Mouse (Mus musculus): ENCODE results near the gene Plcb1.
A peak's percentile ranks its signal among the peaks of the same experiment; 100 is the strongest.

The Plcb1 gene

GRCm38 (mm10) chr2:134785970-134786855, at the start of gene Plcb1:
TSS of gene Plcb1 (plus strand) at chr2:134786067.
- peak; percentile 94 to 95 for DNase-seq (ENCODE audit: low spot score in 2 of 2)

DNA sequence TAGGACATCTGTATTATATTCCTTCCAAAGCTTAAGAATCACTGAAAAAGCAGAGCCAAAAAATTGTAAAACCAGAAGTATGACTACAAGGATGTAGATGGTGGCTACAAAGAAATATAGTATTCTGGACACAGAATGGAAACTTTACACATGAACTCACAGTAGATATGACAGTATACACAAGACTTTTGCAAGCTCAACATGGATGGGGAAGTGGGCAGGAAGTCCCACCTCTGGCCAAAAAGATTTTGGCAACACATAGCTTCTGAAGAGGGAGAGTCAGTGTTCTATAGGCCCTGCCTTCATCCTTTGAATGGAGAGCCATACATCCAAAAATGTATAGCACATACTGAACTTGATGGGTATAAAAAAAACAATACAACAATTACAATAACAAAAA, 30.3 kb upstream of the Plcb1 start:
- no peak for DNase-seq (ENCODE audit: low spot score in 2 of 2)

GRCm38 (mm10) chr2:134756086-134756485, 29.8 kb upstream of the Plcb1 start:
- no peak for DNase-seq (ENCODE audit: low spot score in 2 of 2)

DNA sequence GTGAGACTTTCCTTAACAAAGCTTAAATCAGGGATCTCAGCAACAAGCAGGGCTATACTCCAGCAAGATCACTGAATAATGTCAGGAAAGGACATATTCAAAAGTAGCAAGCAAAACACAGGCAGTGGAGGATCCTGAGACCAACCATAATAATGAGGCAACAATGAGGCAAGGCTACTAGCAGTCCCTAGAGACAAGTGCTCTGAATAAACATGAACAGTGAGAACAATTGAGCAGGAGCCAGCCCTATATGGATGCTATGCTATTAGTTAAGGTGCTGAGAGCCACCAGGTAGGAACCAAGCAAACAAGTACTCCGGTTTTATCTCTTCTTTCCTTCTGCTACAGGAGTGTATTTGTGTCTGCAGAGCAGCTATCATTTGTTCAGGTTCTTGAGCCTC, 24.8 kb upstream of the Plcb1 start:
- DNase-seq (ENCODE audit: low spot score in 2 of 2), result no peak

DNA sequence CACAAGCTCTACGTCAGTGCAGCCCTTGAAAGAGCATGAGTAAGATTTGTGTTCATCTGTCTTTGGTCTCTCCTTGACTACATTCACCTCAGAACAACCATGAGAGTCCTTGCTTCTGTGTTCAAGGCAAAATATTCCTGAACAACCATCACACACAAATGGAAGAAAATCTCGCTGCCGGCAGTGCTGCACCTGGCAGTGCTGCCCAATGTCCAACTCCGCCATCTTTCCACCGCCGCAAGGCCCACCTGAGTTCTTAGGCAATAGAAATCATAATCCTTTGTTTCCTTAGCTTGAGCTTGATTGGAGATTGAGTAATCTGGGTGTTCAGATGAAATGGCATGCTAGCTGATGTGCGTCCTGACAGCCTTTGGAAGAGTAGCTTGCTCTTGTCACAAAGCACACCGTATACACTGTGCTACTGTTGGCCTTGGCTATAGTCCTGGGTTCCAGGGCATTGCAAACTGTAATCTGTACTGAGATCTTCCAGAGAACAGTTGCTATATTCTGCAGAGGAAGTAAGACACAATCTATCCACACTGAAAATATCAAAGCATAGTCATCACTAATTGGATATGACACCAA, 22.4 kb upstream of the Plcb1 start:
- DNase-seq (ENCODE audit: low spot score in 2 of 2), result no peak

DNA sequence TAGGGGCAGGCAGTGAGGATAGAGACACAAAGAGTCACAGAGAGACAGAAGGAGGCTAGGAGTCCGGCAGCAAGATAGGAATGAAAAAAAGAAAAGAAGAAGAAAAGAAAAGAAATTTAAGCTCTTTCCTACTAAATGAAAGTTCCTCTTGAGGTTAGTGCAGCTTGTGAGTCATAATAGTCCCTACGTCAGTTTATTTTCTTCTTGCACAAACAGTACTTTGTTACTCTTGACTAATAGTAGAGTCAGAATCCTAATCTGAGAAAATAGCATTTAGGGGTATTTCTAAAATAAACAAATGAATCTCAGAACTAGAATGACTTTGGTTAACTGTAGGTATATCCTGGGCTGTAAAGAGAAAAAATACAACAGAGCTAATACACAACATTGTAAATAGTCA, 21.4 kb upstream of the Plcb1 start:
- no peak for DNase-seq (ENCODE audit: low spot score in 2 of 2)

- DNase-seq (ENCODE audit: low spot score in 2 of 2), result peak; percentile 47 to 76
These were observed 6.0 kb upstream of the Plcb1 start for GRCm38 (mm10) chr2:134779826-134780225.

- no peak for DNase-seq (ENCODE audit: low spot score in 2 of 2)
These were observed 5.6 kb upstream of the Plcb1 start for GRCm38 (mm10) chr2:134780316-134780715.

- DNase-seq (ENCODE audit: low spot score in 2 of 2), result peak in 1 of 2 experiments; percentile 25
These were observed 986 bp downstream of the Plcb1 start for GRCm38 (mm10) chr2:134786856-134787250.

DNA sequence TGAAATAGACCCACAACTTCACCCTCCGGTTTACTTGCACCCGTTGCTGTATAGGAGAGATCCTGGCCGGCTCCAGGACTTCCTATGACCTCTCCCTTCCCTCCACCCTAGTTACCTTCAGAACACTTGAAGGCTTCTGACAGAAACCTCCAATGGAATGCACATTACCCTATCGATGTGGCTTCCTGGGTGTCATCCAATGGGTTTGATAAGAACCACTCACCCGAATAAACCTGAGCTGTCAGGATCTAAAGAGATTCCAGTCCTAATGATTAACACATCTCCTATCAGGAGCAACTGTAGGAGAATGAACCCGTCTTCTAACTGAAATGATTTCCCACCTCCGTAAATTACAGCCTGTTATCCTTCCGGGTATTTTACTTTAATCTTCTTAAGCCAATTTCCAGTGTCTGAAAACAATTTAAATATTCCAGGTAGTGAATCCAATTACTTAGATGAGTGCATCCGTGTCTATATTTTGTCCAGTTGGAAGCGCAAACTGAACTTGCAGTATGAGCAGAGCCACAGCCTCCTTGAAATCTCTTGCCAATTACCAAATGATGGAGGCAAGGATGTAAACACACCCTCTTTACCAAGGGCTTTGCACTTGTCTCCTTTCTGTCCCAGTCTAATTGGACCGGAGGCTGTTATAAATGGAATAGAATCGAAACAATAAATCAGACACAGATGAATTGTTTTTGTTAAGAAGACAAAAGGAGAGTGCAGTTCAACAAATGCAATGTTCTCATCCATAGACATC, 1.6 kb downstream of the Plcb1 start:
- DNase-seq (ENCODE audit: low spot score in 2 of 2), result no peak

GRCm38 (mm10) chr2:134792926-134793325, 7.1 kb downstream of the Plcb1 start:
- no peak for DNase-seq (ENCODE audit: low spot score in 2 of 2)

- no peak for DNase-seq (ENCODE audit: low spot score in 2 of 2)
These were observed 14.4 kb downstream of the Plcb1 start for GRCm38 (mm10) chr2:134800226-134800625.

- peak; percentile 53 to 54 for DNase-seq (ENCODE audit: low spot score in 2 of 2)
These were observed 30.5 kb downstream of the Plcb1 start for GRCm38 (mm10) chr2:134816383-134816782.

DNA sequence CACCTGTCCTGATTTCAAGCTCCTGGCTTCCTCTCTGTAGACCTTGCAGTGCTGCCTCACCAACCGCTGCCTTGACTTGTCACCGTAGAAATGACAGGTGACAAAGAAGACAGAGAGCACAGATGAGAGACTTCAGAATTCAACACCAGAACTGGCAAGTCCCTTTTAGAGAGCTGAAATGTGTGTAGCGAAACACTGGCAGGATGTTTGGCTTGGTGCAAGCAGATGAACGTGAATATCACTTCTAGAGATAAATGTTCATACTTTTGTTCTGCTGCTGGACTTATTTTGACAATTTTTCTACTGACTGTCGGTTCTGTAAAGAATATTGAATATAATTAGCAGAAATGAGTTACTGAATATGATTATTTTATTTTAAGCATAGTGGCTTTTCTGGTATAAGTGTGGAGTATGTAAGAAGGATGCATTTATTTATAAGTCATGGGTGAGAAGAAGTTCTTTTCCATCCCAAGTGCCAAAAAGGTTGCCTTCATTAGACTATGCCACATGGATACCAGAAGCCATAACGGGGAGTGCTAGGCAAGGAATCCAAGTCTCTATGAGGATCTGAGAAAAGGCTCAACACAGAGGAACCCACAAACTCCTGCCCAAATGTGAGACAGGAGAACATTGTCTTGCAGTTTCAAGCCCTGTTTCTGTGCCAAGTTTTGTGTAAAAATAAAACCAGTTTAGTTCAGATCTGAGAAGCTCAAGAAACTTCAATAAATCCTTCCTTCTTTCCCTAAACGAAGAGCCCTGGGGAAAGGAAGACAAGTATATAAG, 31.4 kb downstream of the Plcb1 start:
- peak in 1 of 2 experiments; percentile 42 for DNase-seq (ENCODE audit: low spot score in 2 of 2)

GRCm38 (mm10) chr2:134821176-134821575, 35.3 kb downstream of the Plcb1 start:
- no peak for DNase-seq (ENCODE audit: low spot score in 2 of 2)

GRCm38 (mm10) chr2:134825645-134826044, 39.8 kb downstream of the Plcb1 start:
- peak in 1 of 2 experiments; percentile 19 for DNase-seq (ENCODE audit: low spot score in 2 of 2)

DNA sequence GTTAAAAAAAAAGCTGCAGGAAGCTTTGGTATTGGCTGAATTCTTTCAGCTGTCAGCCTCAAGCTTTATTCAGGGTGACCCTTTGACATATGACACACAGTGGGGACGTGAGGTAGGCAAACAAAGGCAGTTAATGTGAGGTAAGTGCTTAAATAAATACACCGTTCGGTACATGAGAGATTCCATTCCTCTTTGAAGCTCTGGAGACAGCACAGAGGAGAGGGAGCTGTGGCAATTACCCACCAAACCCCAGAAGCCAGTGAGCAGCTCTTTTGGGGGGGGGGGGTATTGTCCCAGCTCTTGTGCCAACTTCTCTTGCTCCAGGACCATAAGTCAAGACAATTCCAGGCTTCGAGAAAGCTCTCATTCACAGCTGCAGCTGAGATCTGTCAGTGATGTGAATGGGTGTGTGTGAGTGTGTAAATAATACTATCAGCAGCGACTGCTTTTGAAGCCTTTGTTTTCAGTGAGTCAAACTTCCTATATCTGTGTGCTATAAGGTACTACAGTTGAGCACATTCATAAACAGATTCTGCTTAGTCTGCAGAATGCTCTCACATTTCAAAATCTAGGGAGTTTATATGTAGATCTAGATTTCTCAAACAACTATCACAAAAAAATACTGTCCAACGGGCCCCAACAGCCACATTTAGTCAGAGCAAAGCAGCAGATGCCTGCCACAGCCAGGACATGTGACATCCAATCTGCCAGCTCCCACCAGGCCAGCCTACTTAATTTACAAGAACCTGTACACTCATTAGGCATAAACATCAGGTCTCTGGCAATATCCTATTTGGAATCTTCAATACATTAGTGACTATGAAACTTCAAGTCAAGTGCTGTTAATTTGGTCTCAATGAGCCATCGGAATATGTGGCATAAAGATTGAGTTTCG, 40.5 kb downstream of the Plcb1 start:
- DNase-seq (ENCODE audit: low spot score in 2 of 2), result peak in 1 of 2 experiments; percentile 21

GRCm38 (mm10) chr2:134827778-134828487, 42.1 kb downstream of the Plcb1 start:
- peak in 1 of 2 experiments; percentile 3 for DNase-seq (ENCODE audit: low spot score in 2 of 2)

GRCm38 (mm10) chr2:134831861-134832260, 46.0 kb downstream of the Plcb1 start:
- no peak for DNase-seq (ENCODE audit: low spot score in 2 of 2)

DNA sequence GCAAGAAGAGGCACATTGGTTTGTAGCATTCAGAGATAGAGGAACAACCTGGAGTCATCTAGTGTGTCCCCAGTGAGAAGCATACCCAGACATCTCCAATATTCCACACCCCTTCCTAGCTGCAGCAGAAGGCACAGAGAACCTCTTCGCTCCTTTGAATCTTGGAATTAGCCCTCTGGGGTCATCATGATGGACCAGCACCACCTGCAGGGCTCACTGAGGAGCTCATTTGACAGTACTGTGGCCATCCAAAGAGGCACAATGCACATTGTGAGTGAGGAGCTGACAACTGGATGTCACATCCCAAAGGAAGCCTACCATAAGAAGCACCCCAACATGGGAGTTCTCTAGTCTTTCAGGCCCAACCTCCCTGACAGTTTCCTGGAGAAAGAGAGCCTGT, 50.2 kb downstream of the Plcb1 start:
- DNase-seq (ENCODE audit: low spot score in 2 of 2), result no peak
